Mouse (Mus musculus): ENCODE data around the gene Raet1d. TPM values are rescaled to one million over a fixed set of nuclear protein-coding genes. Genes with fewer than 3 reads are reported as not detected.

Gene Raet1d
- 56.1 TPM for polyA plus RNA-seq (2014; fragmentation: Illumina TruSeq; extraction: RNeasy Lipid Tissue Mini Kit (QIAGEN cat#74804); ENCODE audit: low read depth, low replicate concordance)

GRCm38 (mm10) chr10:22360252-22360651 is at the start of gene Raet1d:
Gene Raet1d (plus strand): TSS chr10:22360552.

Other genes with a start within 250 kb of the Raet1d start
- 1.6 TPM for gene E030030I06Rik, start 211.3 kb upstream of the Raet1d start, polyA plus RNA-seq (2014; fragmentation: Illumina TruSeq; extraction: RNeasy Lipid Tissue Mini Kit (QIAGEN cat#74804); ENCODE audit: low read depth, low replicate concordance)
- 13.6 TPM for gene Raet1e, start 202.0 kb upstream of the Raet1d start, polyA plus RNA-seq (2014; fragmentation: Illumina TruSeq; extraction: RNeasy Lipid Tissue Mini Kit (QIAGEN cat#74804); ENCODE audit: low read depth, low replicate concordance)
- not detected for gene H60b, start 202.0 kb upstream of the Raet1d start, polyA plus RNA-seq (2014; fragmentation: Illumina TruSeq; extraction: RNeasy Lipid Tissue Mini Kit (QIAGEN cat#74804); ENCODE audit: low read depth, low replicate concordance)

All from liver, adult 10 weeks (tissue).